ENCODE assay signal across 31 mouse cellular contexts in genomic region chr4:115557861-115558561, GRCm38 (mm10). TPM values are rescaled to one million over a fixed set of nuclear protein-coding genes. Genes with fewer than 3 reads are reported as not detected.
"Had no signal": no experiment of that assay in that cellular context is flagged by ENCODE, and none has a peak within 500 bp of the region (broad histone marks: within the 10 kb centered on the region; RNA-seq: fewer than 3 reads in every experiment).

No protein-coding gene starts in this region.

- H3K27ac ChIP-seq: left cerebral cortex, adult 2 months; liver, embryonic 13.5 days had no signal

- H3K4me1 ChIP-seq: liver, embryonic 13.5 days had no signal

- H3K4me3 ChIP-seq: left cerebral cortex, adult 2 months; liver, embryonic 13.5 days had no signal

- H3K27me3 ChIP-seq: liver, embryonic 13.5 days had no signal

- H3K4me2 ChIP-seq: liver, embryonic 13.5 days; midbrain, embryonic 11.5 days had no signal

- H3K9me3 ChIP-seq: liver, embryonic 13.5 days had no signal

- H3K9ac ChIP-seq: liver, embryonic 13.5 days had no signal

- ATAC-seq: intestine, postnatal 0 days had no signal

- DNase-seq: kidney, postnatal 4 days; layer of hippocampus, adult 9-11 months; layer of hippocampus, postnatal 36 days; liver, embryonic 13.5 days; lung, adult 2 months; lung, postnatal 14 days; lung, postnatal 4 days; midbrain, embryonic 14.5 days; thymus, adult 18-20 months; thymus, postnatal 36 days had no signal

- H3K36me3 ChIP-seq: liver, embryonic 13.5 days had no signal

RNA-seq across cellular contexts. Expression of gene Cyp4a31, which starts 5.4 kb away (rescaled TPM):
- total RNA-seq: layer of hippocampus, adult 18-20 months; layer of hippocampus, postnatal 36 days; left cerebral cortex, adult 2 months; left cerebral cortex, postnatal 10 days; left cerebral cortex, postnatal 36 days; megakaryocyte progenitor cell, adult 5-6 weeks; megakaryocyte-erythroid progenitor cell, adult 5-6 weeks; midbrain, postnatal 0 days had no signal
- polyA plus RNA-seq: intestine, postnatal 0 days; limb, embryonic 11.5 days; limb, embryonic 14.5 days; liver, embryonic 13.5 days; lung, adult 2 months; lung, embryonic 16.5 days; midbrain, embryonic 11.5 days; midbrain, embryonic 14.5 days; midbrain, postnatal 0 days; neural tube, embryonic 11.5 days; neural tube, embryonic 14.5 days; small intestine, adult 2 months; spleen, adult 2 months; stomach, embryonic 16.5 days; urinary bladder, adult 2 months had no signal

RNA-seq across cellular contexts. Expression of gene Cyp4a10, which starts 39.9 kb away (rescaled TPM):
- total RNA-seq: layer of hippocampus, adult 18-20 months; layer of hippocampus, postnatal 36 days; left cerebral cortex, adult 2 months; left cerebral cortex, postnatal 10 days; left cerebral cortex, postnatal 36 days; megakaryocyte progenitor cell, adult 5-6 weeks; megakaryocyte-erythroid progenitor cell, adult 5-6 weeks; midbrain, postnatal 0 days had no signal
- polyA plus RNA-seq: limb, embryonic 11.5 days; limb, embryonic 14.5 days; liver, embryonic 13.5 days; lung, embryonic 16.5 days; midbrain, embryonic 11.5 days; midbrain, embryonic 14.5 days; midbrain, postnatal 0 days; neural tube, embryonic 11.5 days; neural tube, embryonic 14.5 days; small intestine, adult 2 months; testis, adult 2 months; urinary bladder, adult 2 months had no signal

RNA-seq across cellular contexts. Expression of gene Cyp4a32, which starts 42.8 kb away (rescaled TPM):
- total RNA-seq: layer of hippocampus, adult 18-20 months; layer of hippocampus, postnatal 36 days; left cerebral cortex, adult 2 months; left cerebral cortex, postnatal 10 days; left cerebral cortex, postnatal 36 days; megakaryocyte progenitor cell, adult 5-6 weeks; megakaryocyte-erythroid progenitor cell, adult 5-6 weeks; midbrain, postnatal 0 days had no signal
- polyA plus RNA-seq: intestine, postnatal 0 days; kidney, embryonic 16.5 days; limb, embryonic 11.5 days; limb, embryonic 14.5 days; liver, embryonic 13.5 days; liver, embryonic 16.5 days; lung, adult 2 months; lung, embryonic 16.5 days; midbrain, embryonic 11.5 days; midbrain, embryonic 14.5 days; midbrain, postnatal 0 days; neural tube, embryonic 11.5 days; neural tube, embryonic 14.5 days; small intestine, adult 2 months; spleen, adult 2 months; stomach, embryonic 16.5 days; testis, adult 2 months; urinary bladder, adult 2 months had no signal
